Mouse (Mus musculus) heart, postnatal 25 days (tissue): ENCODE data around the gene Oprm1. TPM values are rescaled to one million over a fixed set of nuclear protein-coding genes. Genes with fewer than 3 reads are reported as not detected.
"Not testable (repeated sequence)": the region's sequence is repeated elsewhere in the genome, so short reads cannot be mapped to it uniquely, and the experiment has no call there.

Experiments
- DNase-seq: peaks from one replicate; pipeline ENCODE4 v3.0.0; 2022; ENCODE audit warnings: low spot score
- intact Hi-C: fragments of 180-260 bp; cut with DNase I; formaldehyde crosslinking; loops from one replicate; pipeline ENCODE4 v1.15.1; 2025
- total RNA-seq, 2 experiments: library from RNA; stranded (reverse); gene quantifications; 2 replicates each; pipeline ENCODE4 v1.2.3; 2021

The Oprm1 gene
- total RNA-seq, 2 experiments from 2014 or later: not detected

DNA sequence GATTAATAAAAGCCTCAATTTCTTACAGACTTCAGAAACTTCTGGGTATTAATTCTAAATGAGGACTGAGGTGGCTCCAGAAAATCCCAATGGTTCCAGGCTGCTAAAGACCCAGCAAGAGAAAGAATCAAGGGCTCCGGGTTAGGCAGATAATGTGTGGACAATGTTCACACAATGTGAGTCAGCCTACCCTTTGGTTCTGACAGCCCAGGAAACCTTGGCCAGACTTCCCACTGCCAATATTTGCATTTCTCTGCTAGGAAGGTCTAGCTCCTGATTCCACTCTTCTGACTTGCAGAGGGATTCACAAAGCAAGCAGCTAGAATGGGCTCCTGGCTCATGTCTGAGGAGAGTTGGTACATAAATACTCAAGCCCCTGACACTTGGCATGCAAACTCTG is 210.0 kb downstream of the Oprm1 start:
- no peak for DNase-seq
- intact Hi-C loops: no loop called here

DNA sequence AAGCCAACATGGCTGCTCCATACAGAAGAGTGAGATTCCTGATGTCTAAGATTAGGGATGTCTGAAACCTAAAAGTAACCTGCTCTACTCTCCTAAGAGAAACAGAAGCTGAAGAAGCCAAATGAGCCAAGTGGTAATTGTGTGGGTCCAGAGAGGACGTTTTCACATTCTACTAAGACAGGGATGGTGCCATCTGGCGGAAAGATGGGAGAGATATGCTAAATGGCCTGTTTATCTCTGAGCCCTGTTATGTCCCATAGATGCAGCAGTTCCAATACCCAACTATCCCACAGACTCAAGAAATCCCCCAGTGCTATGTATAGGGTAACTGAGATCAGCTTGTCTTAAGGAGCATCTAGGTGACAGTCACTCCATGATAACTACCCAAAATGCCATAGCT is 219.5 kb downstream of the Oprm1 start:
- no peak for DNase-seq
- intact Hi-C loops: no loop called here

DNA sequence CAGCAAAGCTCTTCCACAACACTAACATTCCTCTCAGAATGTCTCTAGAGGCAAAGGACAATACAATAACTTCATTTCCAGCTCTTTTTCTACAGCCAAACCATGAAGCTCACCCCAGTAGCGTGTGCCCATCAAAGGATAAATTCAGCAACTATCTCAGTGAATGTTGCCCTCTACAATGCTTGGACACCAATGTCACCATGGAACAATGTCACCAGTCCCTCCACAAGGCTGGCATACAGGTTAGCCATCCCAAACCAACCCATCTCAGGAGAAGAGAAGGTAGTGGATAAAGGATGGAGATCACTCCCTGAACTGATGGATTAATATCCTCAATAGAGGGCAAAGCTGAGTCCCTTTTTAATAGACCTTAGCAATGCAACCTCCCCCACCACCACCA is 220.4 kb downstream of the Oprm1 start:
- intact Hi-C loops: no loop called here
- DNase-seq: no peak

DNA sequence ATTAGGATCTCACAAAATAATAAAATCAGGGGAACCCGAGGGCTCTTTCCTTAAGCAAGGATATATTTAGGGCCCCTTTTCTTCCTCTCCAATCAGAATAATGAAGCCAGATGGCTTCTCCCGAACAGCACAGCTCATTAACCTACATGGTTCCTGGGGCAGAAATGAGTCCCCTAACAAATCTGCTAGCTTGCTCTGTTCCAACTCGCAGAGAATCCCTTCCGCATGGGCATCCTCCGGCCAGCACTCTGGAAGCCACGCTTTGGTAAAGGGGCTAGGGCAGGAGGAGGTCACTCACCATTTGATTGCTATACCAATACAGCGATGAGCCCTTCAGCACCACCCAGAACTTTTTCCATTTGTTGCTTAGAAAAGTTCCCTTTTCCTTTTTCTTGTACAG is 220.9 kb downstream of the Oprm1 start:
- intact Hi-C loops: no loop called here

DNA sequence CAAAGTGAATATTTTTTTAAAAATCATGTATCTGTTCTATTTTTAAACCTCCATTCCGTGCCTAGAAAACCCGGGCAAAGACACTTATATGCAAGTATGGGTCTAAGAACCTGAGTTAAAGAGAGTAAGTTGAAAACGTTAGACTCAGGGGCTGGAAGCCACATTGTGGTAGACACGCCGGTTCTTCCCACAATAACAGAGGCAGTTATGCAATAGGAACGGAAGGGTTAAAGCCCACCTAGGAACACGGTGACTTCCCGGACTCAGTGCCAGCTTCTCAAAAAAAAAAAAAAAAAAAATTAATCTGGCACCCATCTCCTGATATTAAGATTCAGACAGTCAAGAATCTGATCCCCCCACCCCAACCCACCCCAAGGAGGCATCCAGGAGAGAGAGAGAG is 221.5 kb downstream of the Oprm1 start:
- no peak for DNase-seq
- intact Hi-C loops: no loop called here

More for the DNA sequence above, 220.9 kb downstream of the Oprm1 start:
- no peak for DNase-seq

DNA sequence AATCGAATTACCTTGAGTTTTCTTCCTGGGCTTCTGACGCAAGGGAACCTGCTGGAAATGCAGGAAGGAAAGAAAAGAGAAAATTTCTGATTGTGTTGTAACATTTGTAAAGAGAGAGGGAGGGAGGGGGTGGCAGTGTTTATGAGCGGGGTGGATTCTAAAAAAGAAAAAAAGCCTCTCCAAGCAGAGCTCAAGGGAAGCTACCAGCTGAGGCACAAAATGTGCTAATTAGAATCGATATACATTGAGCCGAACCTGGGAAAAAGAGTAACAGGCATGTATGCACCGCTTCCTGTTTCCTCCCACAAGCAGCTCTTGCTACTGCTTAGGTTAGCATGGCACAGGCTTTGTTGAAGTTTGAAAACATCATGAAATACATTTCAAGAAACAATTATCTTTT is 221.9 kb downstream of the Oprm1 start:
- DNase-seq: no peak
- intact Hi-C loops: no loop called here

DNA sequence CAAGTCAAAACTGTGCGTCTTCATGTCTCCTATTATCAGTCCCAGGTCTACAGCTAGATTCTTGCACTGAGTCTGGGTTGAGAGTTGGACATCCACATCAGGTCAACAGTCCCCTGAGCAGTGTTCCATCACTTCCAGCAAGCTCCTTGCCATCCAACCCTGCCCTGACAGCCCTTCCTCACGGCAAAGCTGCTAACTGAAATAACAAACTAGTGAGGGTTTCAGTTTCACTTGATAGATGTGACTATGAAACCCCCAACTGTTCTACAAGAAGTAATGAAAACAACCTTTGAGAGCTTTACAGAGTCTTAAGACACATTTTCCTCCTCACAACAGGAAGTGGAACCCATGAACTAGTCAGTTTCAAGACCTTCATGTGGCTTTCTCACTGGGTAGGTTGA is 224.4 kb downstream of the Oprm1 start:
- no peak for DNase-seq
- intact Hi-C loops: no loop called here

DNA sequence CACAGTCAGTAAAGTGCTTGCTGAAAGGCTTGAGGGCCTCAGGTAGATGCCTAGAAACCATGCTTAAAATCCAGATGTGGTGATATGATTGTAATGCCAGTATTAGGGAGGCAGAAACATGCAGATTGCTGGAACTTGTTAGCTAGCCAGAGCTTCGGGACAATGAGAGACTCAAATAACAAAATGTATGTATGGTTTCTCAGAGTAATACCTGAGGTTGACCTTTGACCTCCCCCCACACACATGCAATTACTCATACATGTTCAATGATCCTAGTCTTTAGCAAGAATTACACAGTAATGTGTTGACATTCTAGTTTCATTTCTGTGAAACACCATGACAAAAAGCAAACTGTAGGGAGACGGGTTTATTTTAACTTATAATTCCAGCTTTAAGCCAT is 225.1 kb downstream of the Oprm1 start:
- intact Hi-C loops: no loop called here
- no peak for DNase-seq

DNA sequence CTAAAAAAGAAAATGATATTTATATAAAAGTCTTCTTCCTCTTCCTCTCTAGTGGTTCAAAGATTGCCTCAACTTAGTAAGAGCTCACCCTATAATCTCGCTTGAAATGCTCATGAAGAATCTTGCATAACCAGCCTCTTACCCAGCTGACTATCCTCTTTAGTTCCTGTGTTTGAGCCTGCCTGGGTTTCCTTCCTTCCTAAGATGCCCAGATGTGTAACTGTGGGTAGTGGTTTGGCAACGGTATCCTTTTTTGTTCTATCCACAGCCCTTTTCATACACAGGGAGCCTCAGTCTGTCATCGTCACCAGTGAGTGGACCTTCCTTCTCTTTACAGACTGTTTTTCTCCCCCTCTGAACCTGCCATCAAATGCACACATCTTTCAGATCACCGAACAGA is 227.9 kb downstream of the Oprm1 start:
- intact Hi-C loops: no loop called here
- DNase-seq: no peak

DNA sequence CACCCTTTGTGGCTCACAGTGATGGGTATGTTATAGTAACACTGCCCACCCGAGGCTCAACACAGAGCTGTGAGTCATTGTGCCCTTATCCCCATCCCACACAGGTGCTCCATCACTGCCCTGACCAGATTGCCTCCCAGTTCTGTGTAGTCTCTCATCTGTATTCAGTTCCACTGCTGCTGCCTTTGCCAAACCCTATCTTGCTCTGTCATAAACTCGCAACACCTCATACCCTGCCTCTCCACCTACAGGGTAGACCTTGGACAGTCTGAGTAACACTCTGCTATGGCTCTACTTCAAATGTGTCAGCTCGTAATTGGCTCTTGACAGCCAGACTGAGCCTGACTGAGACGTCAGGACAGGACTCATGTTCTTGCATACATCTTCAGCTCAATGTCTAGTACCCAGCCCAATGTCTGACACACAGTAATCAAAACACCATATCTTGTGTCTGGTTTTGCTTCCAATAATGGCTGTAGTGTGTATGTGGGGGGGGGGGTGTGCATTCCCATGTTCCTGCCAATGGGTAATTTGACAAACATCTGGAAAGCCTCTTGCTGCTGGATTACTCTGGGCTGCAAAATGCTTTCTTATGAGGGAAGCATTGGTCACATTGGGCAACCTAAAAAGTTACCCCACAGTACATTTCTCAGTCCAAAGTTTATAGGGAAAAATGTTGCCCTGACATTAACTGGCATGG is 229.2 kb downstream of the Oprm1 start:
- intact Hi-C loops: no loop called here
- no peak for DNase-seq

DNA sequence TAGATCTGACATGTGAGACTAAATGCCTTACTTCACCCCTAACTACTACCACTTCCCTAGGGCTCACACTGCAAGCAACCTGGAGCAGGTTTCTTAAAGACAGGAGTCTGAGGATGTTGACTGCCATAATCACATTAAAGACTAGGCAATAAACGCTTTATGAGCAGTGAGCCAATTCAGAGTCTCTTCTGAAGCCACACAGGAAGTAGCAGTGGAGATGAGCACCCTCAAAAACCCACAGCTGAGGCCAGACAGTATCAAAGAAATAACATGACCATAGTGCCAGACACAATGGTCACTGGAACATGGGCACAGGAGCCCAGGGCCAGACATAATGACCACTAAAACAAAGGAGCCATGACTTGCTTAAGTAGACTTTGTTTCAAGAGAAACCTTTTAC is 230.2 kb downstream of the Oprm1 start:
- DNase-seq: no peak
- intact Hi-C loops: no loop called here

DNA sequence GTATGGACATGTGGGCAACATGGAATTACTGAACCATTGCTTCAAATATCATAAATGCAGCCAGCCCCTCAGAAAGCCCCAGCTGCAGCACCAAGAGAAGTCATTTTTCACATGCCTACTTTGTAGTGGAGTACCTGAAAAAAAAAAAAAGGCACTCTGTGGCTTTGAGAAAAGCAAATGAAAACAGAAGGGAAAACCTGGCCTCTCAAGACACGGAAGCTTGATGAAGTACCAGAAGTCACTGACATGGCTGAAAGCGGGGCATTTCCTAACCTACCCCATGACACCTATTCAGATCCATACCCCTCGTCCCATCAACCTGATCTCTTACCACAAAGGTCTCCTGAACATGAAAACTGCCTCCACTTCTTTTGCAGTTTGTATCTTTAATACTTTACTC is 238.6 kb downstream of the Oprm1 start:
- intact Hi-C loops: no loop called here
- DNase-seq: no peak

DNA sequence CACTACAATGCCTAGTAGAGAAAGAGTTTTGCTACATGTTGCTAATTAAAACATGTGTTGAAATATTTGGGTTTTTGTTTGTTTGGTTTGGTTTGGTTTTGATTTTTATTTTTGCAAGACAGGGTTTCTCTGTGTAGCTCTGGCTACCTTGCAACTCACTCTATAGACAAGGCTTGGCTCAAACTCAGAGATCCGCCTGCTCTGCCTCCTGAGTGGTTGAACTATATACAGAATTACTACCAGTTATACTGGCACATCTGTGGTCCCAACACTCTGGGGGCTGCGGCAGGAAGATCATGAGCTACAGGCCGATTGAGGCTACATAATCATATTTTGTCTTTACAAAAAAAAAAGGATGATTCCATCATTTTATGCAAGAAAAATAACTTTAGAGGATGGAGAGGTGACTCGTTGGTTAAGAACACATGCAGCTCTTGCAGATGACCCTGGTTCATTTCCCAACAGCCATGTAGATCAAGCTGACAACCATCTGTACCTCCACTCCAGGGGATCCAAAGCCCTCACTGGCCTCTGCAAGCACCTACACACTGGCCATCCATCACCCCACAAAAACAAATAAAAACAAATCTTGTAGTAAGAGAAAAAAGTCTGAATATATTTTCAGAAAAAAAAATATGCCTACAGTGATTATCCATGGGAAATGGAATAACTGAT is 240.4 kb downstream of the Oprm1 start:
- no peak for DNase-seq
- intact Hi-C loops: no loop called here

DNA sequence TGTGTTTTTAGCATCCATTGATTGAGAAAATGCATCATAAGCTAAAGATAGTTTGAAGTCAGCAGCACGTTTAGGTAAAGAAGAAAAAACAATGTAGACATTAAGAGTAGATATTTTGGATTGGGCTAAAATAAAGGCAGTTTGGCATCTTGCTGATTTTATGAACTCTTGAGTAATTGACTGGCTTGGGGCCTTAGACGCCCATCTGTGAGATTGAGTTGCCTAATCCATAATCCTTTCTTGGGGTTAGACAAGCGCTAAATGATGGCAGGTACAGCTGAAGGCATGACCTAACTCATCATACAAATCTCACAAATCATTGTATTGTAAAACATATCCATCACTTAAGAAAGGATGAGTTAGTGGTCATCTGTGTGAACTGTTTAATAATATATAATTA is 241.0 kb downstream of the Oprm1 start:
- no peak for DNase-seq
- intact Hi-C loops: no loop called here

DNA sequence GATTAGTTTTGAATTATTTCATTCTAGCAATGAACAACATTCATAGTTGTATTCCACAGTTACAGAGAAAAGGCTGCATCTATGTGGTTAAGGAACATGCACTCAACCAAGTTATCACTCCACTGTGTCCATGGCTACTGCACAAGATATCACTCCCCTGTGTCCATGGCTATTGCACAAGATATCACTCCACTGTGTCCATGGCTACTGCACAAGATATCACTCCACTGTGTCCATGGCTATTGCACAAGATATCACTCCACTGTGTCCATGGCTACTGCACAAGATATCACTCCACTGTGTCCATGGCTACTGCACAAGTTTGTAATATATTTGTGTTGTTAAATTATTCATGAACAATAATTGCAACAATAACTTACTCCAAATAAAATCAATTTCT is 245.6 kb downstream of the Oprm1 start:
- DNase-seq, intact Hi-C loops: not testable (repeated sequence)

DNA sequence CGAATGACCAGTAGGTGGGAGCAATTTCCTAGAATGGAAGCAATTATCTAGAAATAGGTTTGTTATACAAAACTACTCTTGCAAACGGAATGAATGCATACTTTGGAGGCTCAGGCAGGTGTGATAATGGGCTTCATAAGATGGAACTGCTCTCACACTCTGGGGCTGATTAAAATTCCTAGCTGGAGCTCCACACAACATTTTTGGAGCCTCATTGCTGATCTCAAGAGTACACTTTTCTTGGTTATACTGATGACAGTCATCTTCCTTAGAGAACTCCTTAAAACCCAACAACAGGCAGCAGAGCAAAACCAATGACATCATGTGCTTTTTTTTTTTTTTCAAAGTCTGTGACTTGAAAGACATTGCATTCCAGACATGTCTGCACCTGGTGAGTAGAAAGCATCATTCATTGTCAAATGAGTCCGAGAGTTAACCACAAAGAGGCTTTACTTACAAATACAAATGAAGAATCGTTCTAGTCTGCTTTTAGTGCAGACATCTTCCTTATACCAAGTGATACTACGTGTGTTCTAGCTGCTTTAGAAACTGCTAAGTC is 246.8 kb downstream of the Oprm1 start:
- intact Hi-C loops: no loop called here
- DNase-seq: no peak

DNA sequence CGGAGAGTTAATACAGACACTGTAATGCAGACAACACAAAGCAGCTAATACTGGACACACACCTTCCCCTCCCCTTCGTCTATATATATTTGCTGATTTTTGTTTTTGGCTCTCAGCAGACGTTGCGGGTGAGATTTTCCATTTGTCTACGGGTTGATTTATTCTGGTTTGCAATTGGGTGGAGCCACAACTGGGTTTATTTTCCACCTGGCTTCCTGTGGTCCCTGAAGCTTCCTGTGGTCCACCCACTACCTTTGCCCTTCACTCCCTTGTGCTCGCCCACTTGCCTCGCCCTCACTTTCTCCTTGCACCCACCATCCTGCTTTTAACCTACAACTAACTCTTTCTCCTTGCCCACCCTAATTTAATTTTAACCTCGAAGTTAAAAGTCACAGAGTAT is 252.2 kb downstream of the Oprm1 start:
- no peak for DNase-seq
- intact Hi-C loops: no loop called here

DNA sequence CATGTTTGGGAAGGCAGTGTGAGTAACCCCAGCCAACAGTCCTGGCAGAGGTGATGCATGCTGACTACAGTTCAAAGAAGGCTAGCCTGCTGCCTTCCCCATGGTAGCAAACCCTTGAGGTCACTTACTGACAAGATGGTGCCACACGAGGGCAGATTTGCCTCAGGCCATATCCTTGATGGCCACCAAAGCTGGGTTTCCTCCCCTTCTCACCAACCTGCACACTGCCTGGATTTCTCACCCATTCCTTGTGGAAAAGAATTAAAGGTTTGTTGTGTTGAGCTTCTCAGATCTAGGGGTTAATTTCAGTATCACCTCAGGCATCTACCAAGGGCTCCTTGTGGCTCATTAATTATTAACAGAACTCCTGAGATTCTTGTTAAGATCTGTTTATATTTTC is 256.9 kb downstream of the Oprm1 start:
- intact Hi-C loops: no loop called here
- DNase-seq: no peak

DNA sequence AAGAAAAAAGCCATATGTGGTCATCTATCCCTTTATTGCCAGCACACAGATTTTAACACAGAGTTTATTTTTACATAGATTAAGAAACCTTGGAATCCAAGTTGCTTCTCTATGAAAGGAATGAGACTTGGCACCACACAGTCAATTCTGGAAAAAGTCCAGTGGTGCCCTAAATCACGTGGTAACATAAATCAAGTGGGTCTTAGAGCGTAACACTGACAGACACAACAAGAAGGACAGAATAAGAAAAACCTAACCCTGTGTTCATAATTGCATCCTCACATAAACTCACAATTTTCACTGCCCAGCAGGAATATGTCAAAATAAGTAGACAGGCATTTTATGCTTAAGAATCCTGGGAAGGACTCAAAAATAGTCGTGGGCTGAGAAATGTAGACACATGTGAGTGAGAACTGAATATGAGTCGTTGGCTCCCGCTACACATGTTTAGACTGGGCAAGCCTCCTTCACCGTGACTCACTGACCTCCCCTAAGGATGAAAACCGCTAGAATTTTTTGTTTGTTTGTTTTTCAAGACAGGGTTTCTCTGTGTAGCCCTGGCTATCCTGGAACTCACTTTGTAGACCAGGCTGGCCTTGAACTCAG is 261.6 kb downstream of the Oprm1 start:
- intact Hi-C loops: no loop called here

DNA sequence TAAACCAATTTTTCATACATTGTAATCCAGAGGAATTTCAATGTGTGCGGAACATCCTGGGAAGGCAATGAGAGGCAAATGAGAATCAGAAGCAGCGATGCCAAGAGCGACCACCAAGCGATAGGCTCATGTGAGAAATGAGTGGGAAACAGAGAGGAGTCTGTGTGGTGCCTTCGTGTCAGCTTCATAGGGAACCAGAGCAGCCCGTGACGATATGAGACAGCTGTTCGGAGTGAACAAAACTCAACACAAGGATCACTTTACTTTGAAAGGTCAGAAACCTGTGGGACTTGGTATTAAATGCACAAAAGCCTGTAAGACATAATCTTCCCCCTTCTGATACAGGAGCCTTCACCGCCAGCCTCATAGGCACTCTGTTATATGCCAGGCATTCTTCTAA is 262.2 kb downstream of the Oprm1 start:
- intact Hi-C loops: no loop called here
- DNase-seq: no peak

More for the DNA sequence above, 261.6 kb downstream of the Oprm1 start:
- no peak for DNase-seq

DNA sequence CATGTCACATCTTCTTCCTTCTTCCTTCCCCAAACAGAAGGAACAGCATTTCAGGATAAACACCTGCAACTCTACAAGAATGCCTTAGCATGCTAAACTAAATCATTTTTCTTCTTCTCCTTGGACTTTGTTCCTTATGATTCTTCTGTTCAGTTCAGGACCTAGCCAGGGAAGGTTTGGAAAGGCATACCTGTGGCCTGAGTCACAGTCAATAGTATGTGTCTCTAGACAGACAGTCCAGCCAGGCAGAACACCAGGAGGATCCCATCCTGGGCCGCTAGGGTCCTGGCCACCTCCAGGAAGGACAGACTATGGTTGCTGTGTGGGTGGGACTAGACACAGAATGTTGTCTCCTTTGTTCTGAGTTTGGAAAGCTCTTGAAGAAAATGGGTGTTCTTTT is 266.7 kb downstream of the Oprm1 start:
- intact Hi-C loops: no loop called here
- no peak for DNase-seq
